Mouse (Mus musculus): ENCODE measurements around the gene Ctsg. TPM values are rescaled to one million over a fixed set of nuclear protein-coding genes. Genes with fewer than 3 reads are reported as not detected.
"Not testable (repeated sequence)": the region's sequence is repeated elsewhere in the genome, so short reads cannot be mapped to it uniquely, and the experiment has no call there.

Gene Ctsg
- polyA plus RNA-seq (2015; fragmentation: Nextera tagmentation; extraction: Ambion mirVana) = 0.33 and 0.64 TPM in 2 replicates

DNA sequence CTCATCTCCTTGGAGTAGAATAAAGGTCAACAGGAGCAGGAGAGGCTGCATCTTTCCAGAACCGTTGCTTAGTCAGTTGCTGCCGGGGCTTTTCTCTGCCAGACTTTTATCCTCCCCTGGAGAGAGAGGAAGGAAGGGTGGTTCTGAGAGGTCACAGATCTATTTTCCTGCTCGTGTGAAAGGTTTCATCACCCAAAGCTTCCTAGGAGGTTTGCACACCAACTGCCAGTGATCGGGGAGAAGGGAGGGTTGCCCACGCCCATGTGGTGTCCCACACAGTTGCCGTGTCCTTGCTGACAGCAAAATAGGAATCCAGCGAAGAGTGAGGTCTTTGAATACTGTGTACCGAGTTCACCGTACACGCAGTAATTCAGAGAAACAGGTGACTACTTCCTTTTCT lies at the start of gene Ctsg:
Gene Ctsg (minus strand): TSS at position 189 of the 400 bp plus-strand sequence.
- no peak within 1 kb of the TSS for H3K9ac ChIP-seq
- peaks cover 7% of the 10 kb centered on the region for H3K4me1 ChIP-seq
- H3K4me2 ChIP-seq = no peak within 1 kb of the TSS
- WGBS = 60% methylated on average over 10 of the region's 10 CpGs
- H3K9me3 ChIP-seq = no peaks in the 10 kb centered on the region
- no peak within 1 kb of the TSS for H3K27ac ChIP-seq (replicated peaks)
- ATAC-seq (ENCODE audit: extremely low read depth, insufficient number of reproducible peaks, low FRiP score, low TSS enrichment) = no peak
- no peak within 1 kb of the TSS for H3K4me3 ChIP-seq
- H3K27me3 ChIP-seq (replicated peaks) = no peaks in the 10 kb centered on the region
- H3K36me3 ChIP-seq = no peaks in the 10 kb centered on the region

DNA sequence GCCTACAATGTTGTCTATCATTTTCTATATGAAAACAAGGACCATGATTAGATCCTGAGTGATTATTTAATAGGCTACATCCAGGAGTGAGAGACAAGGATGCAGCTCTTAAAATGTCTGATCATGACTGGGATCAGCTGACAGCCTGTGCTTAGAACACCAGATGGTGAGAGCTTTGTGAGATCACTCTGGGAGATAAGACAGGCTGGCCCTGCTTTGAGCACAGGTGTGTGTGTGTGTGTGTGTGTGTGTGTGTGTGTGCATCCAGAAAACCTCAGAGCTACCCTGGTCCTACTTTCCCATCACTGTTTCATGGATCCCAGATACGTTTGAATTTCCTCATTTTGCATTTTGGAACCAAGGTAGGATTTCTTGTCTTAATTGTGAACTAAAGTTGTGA lies 31.3 kb upstream of the Ctsg start:
- H3K9ac ChIP-seq; H3K27me3 ChIP-seq (replicated peaks); H3K27ac ChIP-seq (replicated peaks); H3K4me2 ChIP-seq; H3K4me3 ChIP-seq; ATAC-seq (ENCODE audit: extremely low read depth, insufficient number of reproducible peaks, low FRiP score, low TSS enrichment); H3K9me3 ChIP-seq; H3K36me3 ChIP-seq; H3K4me1 ChIP-seq: not testable (repeated sequence)
- 67% methylated on average over 1 of the region's 1 CpGs for WGBS

DNA sequence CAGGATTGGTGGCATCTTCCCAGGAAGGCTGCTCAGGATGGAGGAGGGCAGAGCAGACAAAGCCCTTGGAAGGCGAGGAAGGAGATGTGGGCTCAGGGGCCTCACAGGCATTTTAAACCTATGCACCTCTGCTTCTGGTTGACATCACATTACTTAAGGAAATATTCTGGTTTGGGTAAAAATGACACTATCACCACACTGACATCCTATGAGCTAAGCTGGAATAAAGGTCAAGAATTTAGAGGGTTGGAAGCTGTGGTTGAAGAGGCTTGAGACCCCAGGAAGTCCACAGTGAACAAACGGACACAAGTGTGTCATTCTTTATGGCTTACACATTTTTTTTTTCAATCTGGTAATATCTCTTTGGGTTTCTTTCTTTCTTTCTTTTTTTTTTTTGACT lies 30.1 kb upstream of the Ctsg start, which contains the start of gene Gzmd:
Gene Gzmd (minus strand): TSS at position 101 of the 400 bp plus-strand sequence.
- not testable (repeated sequence) for H3K27ac ChIP-seq (replicated peaks); H3K9ac ChIP-seq; H3K27me3 ChIP-seq (replicated peaks); H3K4me3 ChIP-seq; H3K9me3 ChIP-seq; H3K4me1 ChIP-seq; ATAC-seq (ENCODE audit: extremely low read depth, insufficient number of reproducible peaks, low FRiP score, low TSS enrichment); H3K4me2 ChIP-seq; H3K36me3 ChIP-seq
- 58% methylated on average over 2 of the region's 2 CpGs for WGBS

DNA sequence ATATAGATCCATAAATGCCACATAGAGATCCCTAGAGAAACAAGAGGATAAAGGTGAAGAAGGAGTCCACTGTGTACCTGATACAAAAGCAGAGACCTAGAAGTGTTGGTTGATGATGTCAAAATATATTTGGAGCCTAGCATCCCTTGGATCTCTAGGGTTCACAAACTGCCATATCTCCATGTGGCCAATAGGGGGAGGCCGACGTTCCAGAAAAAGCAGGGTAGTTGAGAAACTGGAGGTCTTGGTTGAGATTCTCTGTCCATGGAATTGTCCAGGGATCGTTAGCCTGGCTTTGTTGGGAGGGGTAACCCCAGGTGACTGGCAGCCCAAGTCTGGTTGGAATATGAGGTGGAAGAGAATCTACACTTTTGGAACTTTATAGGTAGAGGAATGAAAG lies 26.0 kb upstream of the Ctsg start:
- no peak for ATAC-seq (ENCODE audit: extremely low read depth, insufficient number of reproducible peaks, low FRiP score, low TSS enrichment)
- Histone ChIP-seq H3K4me2 (no peak overlapping the region), H3K27ac (replicated peaks) (no peak overlapping the region), H3K9ac (no peak overlapping the region), H3K4me3 (no peak overlapping the region), H3K27me3 (replicated peaks) (no peaks in the 10 kb centered on the region), H3K4me1 (no peaks in the 10 kb centered on the region), H3K9me3 (no peaks in the 10 kb centered on the region), H3K36me3 (no peaks in the 10 kb centered on the region)
- 33% methylated on average over 3 of the region's 3 CpGs for WGBS

DNA sequence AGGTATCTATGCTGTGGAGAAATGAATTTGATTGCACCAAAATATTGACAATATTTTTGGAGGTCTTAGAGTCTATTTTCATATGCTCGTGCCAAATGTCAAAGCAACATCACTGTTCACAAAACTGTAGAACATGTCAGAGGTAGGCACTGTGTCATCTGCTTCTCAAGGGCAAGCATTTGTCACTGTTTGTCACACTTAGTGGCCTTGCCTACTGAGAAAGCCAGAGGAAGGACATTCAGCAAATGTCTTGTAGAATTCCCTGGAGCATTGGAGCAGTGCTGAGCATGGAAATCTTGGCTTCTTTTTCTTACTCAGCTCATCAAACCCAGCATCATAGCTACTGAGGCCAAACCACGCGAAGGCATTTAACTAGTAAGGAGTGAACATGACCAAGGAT lies 21.1 kb upstream of the Ctsg start:
- Histone ChIP-seq H3K27me3 (replicated peaks) (no peaks in the 10 kb centered on the region), H3K36me3 (no peaks in the 10 kb centered on the region), H3K27ac (replicated peaks) (no peak overlapping the region), H3K4me2 (no peak overlapping the region), H3K9me3 (no peaks in the 10 kb centered on the region), H3K4me3 (no peak overlapping the region), H3K9ac (no peak overlapping the region), H3K4me1 (no peaks in the 10 kb centered on the region)
- 75% methylated on average over 3 of the region's 3 CpGs for WGBS
- ATAC-seq (ENCODE audit: extremely low read depth, insufficient number of reproducible peaks, low FRiP score, low TSS enrichment) = no peak

DNA sequence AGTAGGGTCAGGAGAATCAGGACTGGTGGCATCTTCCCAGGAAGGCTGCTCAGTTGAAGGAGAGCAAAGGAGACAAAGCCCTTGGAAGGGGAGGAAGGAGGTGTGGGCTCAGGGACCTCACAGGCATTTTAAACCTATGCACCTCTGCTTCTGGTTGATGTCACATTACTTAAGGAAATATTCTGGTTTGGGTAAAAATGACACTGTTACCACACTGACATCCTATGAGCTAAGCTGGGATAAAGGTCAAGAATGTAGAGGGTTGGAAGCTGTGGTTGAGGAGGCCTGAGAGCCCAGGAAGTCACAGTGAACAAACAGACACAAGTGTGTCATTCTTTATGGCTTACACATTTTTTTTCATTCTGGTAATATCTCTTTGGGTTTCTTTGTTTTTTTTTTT lies 18.2 kb upstream of the Ctsg start, which contains the start of gene Gzme:
Gene Gzme (minus strand): TSS at position 101 of the 400 bp plus-strand sequence.
- no peak within 1 kb of the TSS for H3K9ac ChIP-seq
- no peaks in the 10 kb centered on the region for H3K36me3 ChIP-seq
- H3K4me1 ChIP-seq = no peaks in the 10 kb centered on the region
- no peak within 1 kb of the TSS for H3K27ac ChIP-seq (replicated peaks)
- H3K4me2 ChIP-seq = no peak within 1 kb of the TSS
- no peaks in the 10 kb centered on the region for H3K27me3 ChIP-seq (replicated peaks)
- no peak within 1 kb of the TSS for H3K4me3 ChIP-seq
- H3K9me3 ChIP-seq = no peaks in the 10 kb centered on the region
- no peak for ATAC-seq (ENCODE audit: extremely low read depth, insufficient number of reproducible peaks, low FRiP score, low TSS enrichment)

DNA sequence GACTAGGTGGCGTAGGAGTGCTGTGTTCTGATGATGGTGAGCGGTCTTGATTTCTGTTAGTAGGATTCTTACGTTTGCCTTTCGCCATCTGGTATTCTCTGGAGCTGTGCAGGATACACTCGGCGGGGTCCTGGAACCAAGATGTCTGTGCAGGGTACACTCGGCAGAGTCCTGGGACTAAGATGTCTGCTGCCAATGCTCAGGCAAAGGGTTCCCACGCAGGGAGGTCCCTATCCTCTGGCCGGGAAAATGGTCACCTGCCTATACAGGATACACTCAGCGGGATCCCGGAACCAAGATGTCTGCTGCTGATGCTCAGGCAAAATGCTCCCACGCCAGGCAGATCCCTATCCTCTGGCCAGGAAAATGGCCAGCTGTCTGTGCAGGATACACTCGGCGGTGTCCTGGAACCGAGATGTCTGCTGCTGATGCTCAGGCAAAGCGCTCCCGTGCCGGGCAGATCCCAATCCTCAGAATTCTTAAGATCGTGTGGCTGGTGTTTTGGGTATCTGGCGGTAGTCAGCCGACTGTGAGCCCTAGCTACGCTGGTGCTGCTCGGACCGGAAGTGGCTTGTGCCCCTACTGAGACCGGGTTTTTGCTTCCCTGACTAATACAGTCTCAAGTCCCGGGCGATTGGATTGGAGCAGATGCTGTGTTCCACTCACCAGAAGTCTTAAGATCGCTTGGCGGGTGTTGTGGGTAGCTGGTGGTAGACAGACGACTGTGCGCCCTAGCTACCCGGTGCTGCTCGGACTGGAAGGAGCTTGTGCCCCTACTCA lies 13.3 kb upstream of the Ctsg start:
- not testable (repeated sequence) for H3K4me3 ChIP-seq; H3K4me2 ChIP-seq; ATAC-seq (ENCODE audit: extremely low read depth, insufficient number of reproducible peaks, low FRiP score, low TSS enrichment); H3K36me3 ChIP-seq; H3K9me3 ChIP-seq; H3K27ac ChIP-seq (replicated peaks); H3K9ac ChIP-seq; H3K27me3 ChIP-seq (replicated peaks); H3K4me1 ChIP-seq
- 82% methylated on average over 33 of the region's 33 CpGs for WGBS

DNA sequence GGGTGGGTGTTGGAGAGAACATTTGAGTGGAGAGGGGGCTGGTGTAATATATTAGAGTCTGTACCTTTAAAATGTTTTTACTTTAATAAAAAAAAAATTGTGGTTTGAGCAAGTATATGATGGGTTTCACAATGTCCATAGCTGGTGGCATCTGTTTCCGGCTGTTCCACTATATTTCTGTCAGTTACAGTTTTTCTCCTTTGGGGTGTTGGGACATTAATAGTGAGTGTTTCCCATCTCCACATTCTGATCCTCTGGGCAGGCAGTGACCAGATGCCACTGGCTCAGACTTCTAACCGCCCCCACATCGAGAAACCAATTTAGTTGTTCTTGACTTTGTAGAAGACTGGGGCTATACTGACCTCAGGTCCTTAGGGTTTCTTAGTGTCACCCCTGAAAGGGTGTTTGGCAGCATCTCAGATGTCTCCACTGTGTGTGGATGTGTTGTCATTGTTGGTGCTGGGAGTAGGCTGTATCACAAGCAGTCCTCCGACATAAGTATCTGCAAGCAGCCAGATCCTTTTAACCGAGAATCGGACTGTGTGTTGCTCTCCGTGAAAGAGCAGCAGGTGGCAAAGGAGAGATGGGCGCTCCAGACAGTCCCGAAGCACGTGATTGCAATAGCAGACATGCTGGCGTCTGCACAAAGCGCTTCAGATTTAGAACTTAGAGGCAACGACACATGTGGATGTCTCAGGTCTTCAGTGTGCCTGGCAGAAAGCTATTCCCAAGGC lies 3.2 kb upstream of the Ctsg start:
- no peak overlapping the region for H3K4me3 ChIP-seq
- H3K27ac ChIP-seq (replicated peaks) = no peak overlapping the region
- no peaks in the 10 kb centered on the region for H3K27me3 ChIP-seq (replicated peaks)
- no peaks in the 10 kb centered on the region for H3K4me1 ChIP-seq
- H3K36me3 ChIP-seq = no peaks in the 10 kb centered on the region
- H3K9me3 ChIP-seq = no peaks in the 10 kb centered on the region
- 71% methylated on average over 13 of the region's 13 CpGs for WGBS
- H3K4me2 ChIP-seq = no peak overlapping the region
- no peak overlapping the region for H3K9ac ChIP-seq
- ATAC-seq (ENCODE audit: extremely low read depth, insufficient number of reproducible peaks, low FRiP score, low TSS enrichment) = no peak

DNA sequence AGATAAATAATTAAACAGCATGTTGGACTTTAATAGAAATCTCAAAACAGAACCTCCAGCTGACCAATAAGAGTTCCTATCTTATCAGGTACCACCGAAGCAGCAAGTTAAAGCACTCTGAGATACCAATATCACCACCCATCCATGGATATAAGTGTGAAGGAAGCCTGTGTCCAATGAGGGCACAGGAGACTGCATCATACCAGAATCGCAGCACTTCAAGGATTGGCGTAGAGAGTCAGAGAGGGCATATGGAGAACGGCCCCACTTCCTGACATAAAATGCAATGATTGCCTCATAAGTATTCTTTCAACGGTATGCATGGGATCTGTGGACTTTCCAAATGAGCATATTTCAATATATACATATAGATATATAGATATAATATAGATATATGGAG lies 2.6 kb upstream of the Ctsg start:
- Histone ChIP-seq H3K27me3 (replicated peaks) (no peaks in the 10 kb centered on the region), H3K9ac (no peak overlapping the region), H3K9me3 (no peaks in the 10 kb centered on the region), H3K36me3 (no peaks in the 10 kb centered on the region), H3K4me1 (no peaks in the 10 kb centered on the region), H3K4me2 (no peak overlapping the region), H3K27ac (replicated peaks) (no peak overlapping the region), H3K4me3 (no peak overlapping the region)
- ATAC-seq (ENCODE audit: extremely low read depth, insufficient number of reproducible peaks, low FRiP score, low TSS enrichment) = no peak
- 58% methylated on average over 5 of the region's 5 CpGs for WGBS

DNA sequence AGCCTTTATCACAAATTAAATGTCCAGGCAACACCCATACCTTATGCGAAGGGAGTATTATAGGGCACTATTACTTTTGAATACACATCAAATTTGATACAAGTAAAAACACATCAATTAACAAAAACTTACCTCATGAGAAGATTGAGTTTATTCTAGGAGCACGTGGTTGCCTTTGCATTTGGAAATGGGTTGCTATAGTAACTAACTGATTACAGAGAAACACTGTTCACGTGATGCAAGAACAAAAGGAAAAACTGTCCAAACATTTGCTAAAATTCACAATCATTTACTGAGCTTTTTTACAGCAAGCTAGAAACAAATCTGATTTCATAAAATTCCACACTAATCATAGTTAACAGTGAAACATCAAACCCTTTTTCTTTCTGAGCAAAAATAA lies 1.1 kb upstream of the Ctsg start:
- Histone ChIP-seq H3K9me3 (no peaks in the 10 kb centered on the region), H3K9ac (no peak overlapping the region), H3K27ac (replicated peaks) (no peak overlapping the region), H3K4me1 (no peaks in the 10 kb centered on the region), H3K27me3 (replicated peaks) (no peaks in the 10 kb centered on the region), H3K36me3 (no peaks in the 10 kb centered on the region), H3K4me2 (no peak overlapping the region), H3K4me3 (no peak overlapping the region)
- no peak for ATAC-seq (ENCODE audit: extremely low read depth, insufficient number of reproducible peaks, low FRiP score, low TSS enrichment)
- 70% methylated on average over 3 of the region's 3 CpGs for WGBS

DNA sequence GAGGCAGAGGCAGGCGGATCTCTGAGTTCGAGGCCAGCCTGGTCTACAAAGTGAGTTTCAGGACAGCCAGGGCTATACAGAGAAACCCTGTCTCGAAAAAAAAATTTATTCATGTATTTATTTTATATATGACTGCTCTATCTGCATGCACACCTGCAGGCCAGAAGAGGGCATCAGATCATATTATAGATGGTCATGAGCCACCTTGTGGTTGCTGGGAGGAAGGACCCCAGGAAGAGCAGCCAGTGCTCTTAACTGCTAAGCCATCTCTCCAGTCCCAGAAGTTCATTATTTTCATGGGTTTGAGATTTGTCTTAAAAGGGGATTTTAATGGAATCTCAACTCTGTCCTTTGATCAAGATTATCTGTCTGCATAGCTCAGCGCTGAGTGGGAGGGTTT lies 3.4 kb downstream of the Ctsg start:
- 71% methylated on average over 4 of the region's 4 CpGs for WGBS
- no peak overlapping the region for H3K4me3 ChIP-seq
- peaks cover 10% of the 10 kb centered on the region for H3K4me1 ChIP-seq
- H3K36me3 ChIP-seq = no peaks in the 10 kb centered on the region
- H3K27ac ChIP-seq (replicated peaks) = no peak overlapping the region
- H3K27me3 ChIP-seq (replicated peaks) = no peaks in the 10 kb centered on the region
- H3K4me2 ChIP-seq = no peak overlapping the region
- ATAC-seq (ENCODE audit: extremely low read depth, insufficient number of reproducible peaks, low FRiP score, low TSS enrichment) = no peak
- H3K9me3 ChIP-seq = no peaks in the 10 kb centered on the region
- no peak overlapping the region for H3K9ac ChIP-seq

DNA sequence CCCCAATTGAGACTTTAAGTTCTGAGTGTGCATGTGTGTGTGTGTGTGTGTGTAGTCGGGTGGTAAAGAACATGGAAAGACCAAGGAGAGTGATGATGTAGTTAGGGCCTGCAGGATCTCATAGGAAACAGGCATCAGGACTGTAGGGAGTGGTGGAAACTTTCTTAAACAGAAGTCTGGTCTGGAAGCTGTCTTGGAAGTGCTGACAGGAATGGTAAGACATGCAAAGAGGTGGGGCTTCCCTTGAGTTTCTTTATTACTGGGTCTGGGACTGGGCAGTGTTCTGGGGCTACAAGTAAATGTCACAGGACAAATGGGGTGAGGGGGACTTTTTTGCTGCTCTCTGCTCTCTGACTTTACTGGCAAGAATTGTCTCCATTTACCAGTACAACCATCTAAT lies 4.8 kb downstream of the Ctsg start:
- H3K27me3 ChIP-seq (replicated peaks) = no peaks in the 10 kb centered on the region
- H3K36me3 ChIP-seq = no peaks in the 10 kb centered on the region
- ATAC-seq (ENCODE audit: extremely low read depth, insufficient number of reproducible peaks, low FRiP score, low TSS enrichment) = no peak
- H3K4me2 ChIP-seq = no peak overlapping the region
- no peak overlapping the region for H3K4me3 ChIP-seq
- peaks cover 10% of the 10 kb centered on the region for H3K4me1 ChIP-seq
- 28% methylated on average over 1 of the region's 1 CpGs for WGBS
- H3K9me3 ChIP-seq = no peaks in the 10 kb centered on the region
- H3K9ac ChIP-seq = no peak overlapping the region
- H3K27ac ChIP-seq (replicated peaks) = no peak overlapping the region
